Mouse (Mus musculus) myocyte (in vitro differentiated cells): ENCODE data around the gene Oasl1. TPM values are rescaled to one million over a fixed set of nuclear protein-coding genes. Genes with fewer than 3 reads are reported as not detected.

ENCODE experiments used
- H3K27me3 ChIP-seq: one replicate; pipeline ENCODE4 v1.6.1; 2011; ENCODE audit not compliant: control insufficient read depth, insufficient read depth, insufficient read length
- H3K36me3 ChIP-seq: one replicate; pipeline ENCODE4 v1.6.1; 2011; ENCODE audit not compliant: control insufficient read depth, insufficient read depth
- H3K4me2 ChIP-seq: one replicate; pipeline ENCODE4 v1.6.1; 2011; ENCODE audit warnings: low read depth, control low read depth
- H3K4me3 ChIP-seq: one replicate; pipeline ENCODE4 v1.5.1; 2011; ENCODE audit warnings: mild to moderate bottlenecking, control low read depth, moderate library complexity
- H3K79me2 ChIP-seq: one replicate; pipeline ENCODE4 v1.6.1; 2011; ENCODE audit not compliant: control insufficient read depth, insufficient read depth
- H3ac ChIP-seq: one replicate; pipeline ENCODE4 v1.6.1; 2011; ENCODE audit not compliant: control insufficient read depth, insufficient read length
- CEBPB ChIP-seq: IDR thresholded peaks from 2 replicates; pipeline ENCODE4 v1.6.1; 2011; ENCODE audit warnings: mild to moderate bottlenecking, moderate library complexity; ENCODE audit not compliant: poor library complexity, insufficient read depth, severe bottlenecking
- E2F4 ChIP-seq: IDR thresholded peaks from one replicate; pipeline ENCODE4 v1.6.1; 2011; ENCODE audit warnings: mild to moderate bottlenecking, control low read depth, moderate library complexity; ENCODE audit not compliant: insufficient read depth
- MAX ChIP-seq: IDR thresholded peaks from one replicate; pipeline ENCODE4 v1.6.1; 2011; ENCODE audit warnings: low read depth, mild to moderate bottlenecking, control low read depth
- MYOD1 ChIP-seq, 3 experiments: IDR thresholded peaks; one replicate each; pipeline ENCODE4 v1.6.1; 2011; ENCODE audit warnings: control low read depth in 2 of 3, low read depth in 2 of 3, mild to moderate bottlenecking in 2 of 3, moderate library complexity in 1 of 3; ENCODE audit not compliant: insufficient read length in 2 of 3, control insufficient read depth in 1 of 3
- MYOG ChIP-seq, 3 experiments: IDR thresholded peaks; one replicate each; pipeline ENCODE4 v1.6.1; 2011; ENCODE audit warnings: control low read depth in 2 of 3, low read depth in 2 of 3, mild to moderate bottlenecking in 2 of 3; ENCODE audit not compliant: insufficient read length in 2 of 3, control insufficient read depth in 1 of 3, insufficient read depth in 1 of 3
- POLR2A ChIP-seq: IDR thresholded peaks from one replicate; pipeline ENCODE4 v1.6.1; 2011; ENCODE audit warnings: low read depth, mild to moderate bottlenecking, control low read depth, moderate library complexity; ENCODE audit not compliant: insufficient read length
- POLR2AphosphoS2 ChIP-seq: IDR thresholded peaks from one replicate; pipeline ENCODE4 v1.6.1; 2011; ENCODE audit warnings: low read depth, control low read depth; ENCODE audit not compliant: insufficient read length
- REST ChIP-seq: IDR thresholded peaks from one replicate; pipeline ENCODE4 v1.6.1; 2011; ENCODE audit warnings: mild to moderate bottlenecking, control low read depth, moderate library complexity; ENCODE audit not compliant: insufficient read depth, insufficient read length
- SRF ChIP-seq: IDR thresholded peaks from one replicate; pipeline ENCODE4 v1.6.1; 2011; ENCODE audit warnings: low read depth; ENCODE audit not compliant: control insufficient read depth, insufficient read length
- TCF12 ChIP-seq: IDR thresholded peaks from one replicate; pipeline ENCODE4 v1.6.1; 2011; ENCODE audit warnings: mild to moderate bottlenecking, control low read depth; ENCODE audit not compliant: poor library complexity, insufficient read depth, severe bottlenecking
- TCF3 ChIP-seq: IDR thresholded peaks from one replicate; pipeline ENCODE4 v1.6.1; 2011; ENCODE audit warnings: low read depth, control low read depth; ENCODE audit not compliant: insufficient read length
- USF1 ChIP-seq: IDR thresholded peaks from one replicate; pipeline ENCODE4 v1.6.1; 2011; ENCODE audit warnings: low read depth, mild to moderate bottlenecking, control low read depth, moderate library complexity
- polyA plus RNA-seq: library from polyadenylated mRNA; unstranded; fragments of >200 nt; fragmentation: generic; extraction: Trizol; gene quantifications from one replicate; pipeline ENCODE4 v1.2.1, GENCODE M21; 2012; ENCODE audit warnings: missing spikeins

Gene Oasl1
- polyA plus RNA-seq, 1 experiment: 0.56 TPM

- Histone ChIP-seq H3ac (no peak overlapping the region), H3K27me3 (no peaks in the 10 kb centered on the region), H3K36me3 (no peaks in the 10 kb centered on the region), H3K79me2 (no peaks in the 10 kb centered on the region), H3K4me3 (no peak overlapping the region), H3K4me2 (no peak overlapping the region)
- TF ChIP-seq REST (no peak), MYOD1 (IDR thresholded peaks at IDR 0.05; ENCODE audit: control insufficient read depth in 1 of 3, insufficient read length in 2 of 3, low read depth in 2 of 3) (no peak), SRF (no peak), POLR2A (no peak), TCF3 (no peak), TCF12 (no peak), MAX (no peak), POLR2AphosphoS2 (no peak), MYOG (IDR thresholded peaks at IDR 0.05; ENCODE audit: control insufficient read depth in 1 of 3, insufficient read depth in 1 of 3, insufficient read length in 2 of 3, low read depth in 2 of 3) (no peak), E2F4 (no peak), USF1 (no peak), CEBPB (no peak)
Observed at GRCm38 (mm10) chr5:114921551-114922365, 1.3 kb upstream of the Oasl1 start.

GRCm38 (mm10) chr5:114922366-114922731 lies 691 bp upstream of the Oasl1 start:
- Histone ChIP-seq H3K4me3 (peak overlapping the region; percentile 8), H3ac (no peak overlapping the region), H3K36me3 (no peaks in the 10 kb centered on the region), H3K27me3 (no peaks in the 10 kb centered on the region), H3K79me2 (no peaks in the 10 kb centered on the region), H3K4me2 (no peak overlapping the region)
- TF ChIP-seq POLR2AphosphoS2 (no peak), TCF3 (no peak), POLR2A (no peak), CEBPB (no peak), REST (no peak), MYOD1 (IDR thresholded peaks at IDR 0.05; ENCODE audit: control insufficient read depth in 1 of 3, insufficient read length in 2 of 3, low read depth in 2 of 3) (no peak), TCF12 (no peak), SRF (no peak), MYOG (IDR thresholded peaks at IDR 0.05; ENCODE audit: control insufficient read depth in 1 of 3, insufficient read depth in 1 of 3, insufficient read length in 2 of 3, low read depth in 2 of 3) (no peak), USF1 (no peak), E2F4 (no peak)

GRCm38 (mm10) chr5:114926153-114926684 lies 3.2 kb downstream of the Oasl1 start:
- H3ac ChIP-seq: no peak overlapping the region
- no peak overlapping the region for H3K4me3 ChIP-seq
- H3K27me3 ChIP-seq: no peaks in the 10 kb centered on the region
- H3K36me3 ChIP-seq: no peaks in the 10 kb centered on the region
- TF ChIP-seq E2F4: no peak
- no peak for TF ChIP-seq POLR2A
- no peak for TF ChIP-seq TCF12
- TF ChIP-seq SRF: no peak
- TF ChIP-seq MYOD1 (IDR thresholded peaks at IDR 0.05; ENCODE audit: control insufficient read depth in 1 of 3, insufficient read length in 2 of 3, low read depth in 2 of 3): no peak
- no peak for TF ChIP-seq POLR2AphosphoS2
- no peak for TF ChIP-seq MAX
- no peak for TF ChIP-seq CEBPB
- TF ChIP-seq MYOG (IDR thresholded peaks at IDR 0.05; ENCODE audit: control insufficient read depth in 1 of 3, insufficient read depth in 1 of 3, insufficient read length in 2 of 3, low read depth in 2 of 3): no peak
- no peak for TF ChIP-seq REST
- H3K79me2 ChIP-seq: no peaks in the 10 kb centered on the region
- peak overlapping the region; percentile 10 for H3K4me2 ChIP-seq

- no peak for TF ChIP-seq USF1
- TF ChIP-seq TCF12: no peak
- TF ChIP-seq TCF3: no peak
- peak overlapping the region; percentile 10 for H3K4me2 ChIP-seq
- no peaks in the 10 kb centered on the region for H3K27me3 ChIP-seq
- H3ac ChIP-seq: no peak overlapping the region
- H3K4me3 ChIP-seq: no peak overlapping the region
- no peaks in the 10 kb centered on the region for H3K79me2 ChIP-seq
- H3K36me3 ChIP-seq: no peaks in the 10 kb centered on the region
Observed at GRCm38 (mm10) chr5:114926753-114927152, 3.7 kb downstream of the Oasl1 start.

- TF ChIP-seq CEBPB: no peak
- no peak for TF ChIP-seq POLR2AphosphoS2
- Histone ChIP-seq H3K27me3 (no peaks in the 10 kb centered on the region), H3K4me3 (no peak overlapping the region), H3K79me2 (no peaks in the 10 kb centered on the region), H3ac (no peak overlapping the region), H3K4me2 (no peak overlapping the region), H3K36me3 (no peaks in the 10 kb centered on the region)
Observed at GRCm38 (mm10) chr5:114931626-114932025, 8.6 kb downstream of the Oasl1 start.
